Mouse (Mus musculus) midbrain, embryonic 13.5 days (tissue): ENCODE measurements around the gene Dio3. TPM values are rescaled to one million over a fixed set of nuclear protein-coding genes. Genes with fewer than 3 reads are reported as not detected.

Experiments used
- microRNA-seq: library from miRNA; unstranded; fragments of <30 nt; microRNA quantifications from one replicate; pipeline ENCODE4, GENCODE M21; 2016
- polyA plus RNA-seq: library from polyadenylated mRNA; unstranded; fragments of >200 nt; fragmentation: Nextera tagmentation; extraction: Ambion mirVana; gene quantifications from 2 replicates; pipeline ENCODE4 v1.2.1, GENCODE M21; 2015

The Dio3 gene
- polyA plus RNA-seq, 1 experiment from 2014 or later: 1.8 TPM

Small RNA genes lying within 50 kb of the gene (microRNA-seq; reads per million reads assigned to microRNA genes)
- gene Mir1247: 11.3 reads per million, percentile 28 among the genes with 10 or more reads in this experiment

Other genes starting within 250 kb of the Dio3 start
- gene Ppp2r5c, start 168.1 kb downstream of the Dio3 start, polyA plus RNA-seq: 136 and 147 TPM in 2 replicates